Mouse (Mus musculus) hindbrain, embryonic 13.5 days (tissue): Measurements from ENCODE around the gene Nsun5. TPM values are rescaled to one million over a fixed set of nuclear protein-coding genes. Genes with fewer than 3 reads are reported as not detected.

Experiments
- ATAC-seq: fragments of 200-750 bp; cut with Nextera tagmentation; 2 replicates; pipeline ENCODE4 v1.8.0; 2017; ENCODE audit warnings: moderate TSS enrichment; ENCODE audit not compliant: low FRiP score
- H3K27ac ChIP-seq: fragments of 300-500 bp; sonication (generic); 2 replicates; pipeline ENCODE4 v1.5.1; 2015; ENCODE audit warnings: inconsistent platforms, mild to moderate bottlenecking, moderate library complexity
- H3K27me3 ChIP-seq: fragments of 300-500 bp; sonication (generic); 2 replicates; pipeline ENCODE4 v1.6.1; 2015; ENCODE audit warnings: mild to moderate bottlenecking, inconsistent platforms
- H3K36me3 ChIP-seq: fragments of 300-500 bp; sonication (generic); 2 replicates; pipeline ENCODE4 v1.6.1; 2015; ENCODE audit warnings: mild to moderate bottlenecking, inconsistent platforms
- H3K4me1 ChIP-seq: fragments of 300-500 bp; sonication (generic); replicated peaks from 2 replicates; pipeline ENCODE4 v1.6.1; 2015; ENCODE audit warnings: inconsistent platforms
- H3K4me2 ChIP-seq: fragments of 300-500 bp; sonication (generic); 2 replicates; pipeline ENCODE4 v1.6.1; 2015; ENCODE audit warnings: inconsistent platforms, mild to moderate bottlenecking, moderate library complexity
- H3K4me3 ChIP-seq: fragments of 300-500 bp; sonication (generic); 2 replicates; pipeline ENCODE4 v1.5.1; 2015; ENCODE audit warnings: mild to moderate bottlenecking, inconsistent platforms
- H3K9ac ChIP-seq: fragments of 300-500 bp; sonication (generic); 2 replicates; pipeline ENCODE4 v1.6.1; 2015; ENCODE audit warnings: mild to moderate bottlenecking, inconsistent platforms
- H3K9me3 ChIP-seq: fragments of 300-500 bp; sonication (generic); 2 replicates; pipeline ENCODE4 v1.6.1; 2016; ENCODE audit warnings: inconsistent platforms
- WGBS: fragments of 180-500 bp; shearing (Covaris S2); methylation state at CpG from one replicate; pipeline ENCODE4 v1.1.7; 2015; 5-methylcytosine and 5-hydroxymethylcytosine counted together
- microRNA-seq: library from miRNA; unstranded; fragments of <30 nt; microRNA quantifications from one replicate; pipeline ENCODE4, GENCODE M21; 2016
- polyA plus RNA-seq: library from polyadenylated mRNA; unstranded; fragments of >200 nt; fragmentation: Nextera tagmentation; extraction: Ambion mirVana; gene quantifications from 2 replicates; pipeline ENCODE4 v1.2.1, GENCODE M21; 2015

Nsun5 gene
- polyA plus RNA-seq, 1 experiment from 2014 or later = 31.1 TPM

DNA sequence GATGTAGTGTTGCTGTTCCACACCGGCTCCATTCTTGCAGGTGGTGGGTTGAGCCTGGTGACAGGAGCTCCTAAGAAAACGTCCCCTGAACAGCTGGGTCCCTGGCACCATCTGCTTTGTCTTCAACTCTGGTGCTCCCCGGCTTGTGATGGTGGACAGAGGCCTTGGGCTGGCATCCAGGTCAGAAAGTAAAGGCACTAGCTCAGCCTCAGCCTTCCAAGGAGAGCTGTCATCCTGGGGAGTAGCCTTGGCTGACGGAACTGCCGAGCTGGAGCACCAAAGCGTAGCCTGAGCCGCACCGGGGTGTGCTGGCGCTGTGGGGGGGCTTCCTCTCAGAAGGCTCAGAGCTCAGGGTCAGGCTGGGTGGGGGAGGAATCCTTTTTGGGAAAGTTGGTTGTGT is 40.5 kb downstream of the Nsun5 start:
- no peak overlapping the region for H3K27ac ChIP-seq
- H3K36me3 ChIP-seq = peaks cover 66% of the 10 kb centered on the region

More for the DNA sequence above, 40.5 kb downstream of the Nsun5 start:
- Histone ChIP-seq H3K9me3 (no peaks in the 10 kb centered on the region), H3K4me2 (no peak overlapping the region), H3K9ac (no peak overlapping the region), H3K4me3 (no peak overlapping the region), H3K27me3 (no peaks in the 10 kb centered on the region), H3K4me1 (no peaks in the 10 kb centered on the region)
- ATAC-seq = no peak
- 93% methylated on average over 9 of the region's 9 CpGs for WGBS

Small RNA genes lying within 50 kb of the gene (microRNA-seq; reads per million reads assigned to microRNA genes)
- gene Mir7033 = 2.3 reads per million, percentile 2 among the genes with 10 or more reads in this experiment

Other genes starting within 250 kb of the Nsun5 start
- 14.9 and 16.7 TPM in 2 replicates for gene Tbl2, start 220.3 kb upstream of the Nsun5 start, polyA plus RNA-seq
- gene Bcl7b, start 201.7 kb upstream of the Nsun5 start, polyA plus RNA-seq = 45.3 and 52.1 TPM in 2 replicates
- gene Baz1b, start 182.7 kb upstream of the Nsun5 start, polyA plus RNA-seq = 35.9 and 38.1 TPM in 2 replicates
- gene Fzd9, start 118.7 kb upstream of the Nsun5 start, polyA plus RNA-seq = 12.3 and 14.3 TPM in 2 replicates
- 0.13 and 0.28 TPM in 2 replicates for gene Fkbp6, start 19.9 kb upstream of the Nsun5 start, polyA plus RNA-seq
- not detected in 2 replicates for gene Trim50, start 16.7 kb upstream of the Nsun5 start, polyA plus RNA-seq
- gene Pom121, start 24.6 kb downstream of the Nsun5 start, polyA plus RNA-seq = 11.1 TPM in 2 replicates
- gene Hip1, start 175.2 kb downstream of the Nsun5 start, polyA plus RNA-seq = 38.4 and 38.5 TPM in 2 replicates
- gene Ccl26, start 193.6 kb downstream of the Nsun5 start, polyA plus RNA-seq = not detected in 2 replicates
- gene Ccl24, start 203.1 kb downstream of the Nsun5 start, polyA plus RNA-seq = 3.7 and 4.4 TPM in 2 replicates